Mouse (Mus musculus) heart, adult 9 months (tissue): ENCODE results near the gene Cdk10.

Experiments
- DNase-seq, 2 experiments: peaks; one replicate each; pipeline ENCODE4 v3.0.0; 2022; ENCODE audit warnings: low spot score in 2 of 2

The Cdk10 gene

GRCm38 (mm10) chr8:123271901-123272300 is 47.3 kb downstream of the Cdk10 start:
- DNase-seq: no peak

- DNase-seq: no peak
These were observed 49.8 kb downstream of the Cdk10 start for GRCm38 (mm10) chr8:123274447-123274846.

- no peak for DNase-seq
These were observed 50.5 kb downstream of the Cdk10 start for GRCm38 (mm10) chr8:123275096-123275495.

- DNase-seq: no peak
These were observed 53.8 kb downstream of the Cdk10 start for GRCm38 (mm10) chr8:123278445-123278844.

- DNase-seq: no peak
These were observed 55.2 kb downstream of the Cdk10 start for GRCm38 (mm10) chr8:123279828-123280227.

GRCm38 (mm10) chr8:123280302-123281094 is 55.9 kb downstream of the Cdk10 start:
- no peak for DNase-seq
